Comparison of ENCODE assay signal across 11 mouse cellular contexts in the genomic region with DNA sequence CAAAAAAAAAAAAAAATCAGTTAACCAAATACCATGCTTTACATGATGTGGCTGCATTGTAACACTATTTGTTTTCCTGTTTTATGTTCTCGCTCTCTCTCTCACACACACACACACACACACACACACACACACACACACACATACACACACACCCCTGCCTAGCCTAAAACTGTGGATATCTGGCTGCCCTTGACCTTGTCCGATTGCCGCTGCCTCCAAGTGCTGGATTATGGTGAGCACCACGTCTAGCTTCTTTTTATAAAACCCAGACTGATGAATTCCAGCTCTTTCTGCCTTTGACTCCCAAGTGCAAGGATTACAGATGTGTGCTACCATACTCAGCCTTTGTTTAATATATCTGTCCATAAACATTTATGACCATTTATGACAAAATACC. TPM values are rescaled to one million over a fixed set of nuclear protein-coding genes. Genes with fewer than 3 reads are reported as not detected.
A peak's percentile ranks its signal among the peaks of the same experiment; 100 is the strongest.
DNase-seq lines count a peak whose midpoint lies in the region; ATAC-seq and TF ChIP-seq lines count a peak whose summit lies in the region.
"Had no signal": no experiment of that assay in that cellular context is flagged by ENCODE, and none has a peak within 500 bp of the region (broad histone marks: within the 10 kb centered on the region; RNA-seq: fewer than 3 reads in every experiment).

No protein-coding gene starts in this region.

- H3K4me1 ChIP-seq in hindbrain, embryonic 16.5 days (ENCODE audit: control insufficient read depth, insufficient read depth, low read depth, low read length): peaks cover 14% of the 10 kb centered on the region
- peaks cover 35% of the 10 kb centered on the region for H3K4me1 ChIP-seq in neural tube, embryonic 13.5 days (replicated peaks)

- no peak overlapping the region for H3K9ac ChIP-seq in hindbrain, embryonic 16.5 days (ENCODE audit: low read depth, low read length)
- H3K9ac ChIP-seq in neural tube, embryonic 13.5 days: peak overlapping the region; percentile 91; the same call in 1 of the 2 replicates

- peak overlapping the region; percentile 80 for H3K4me2 ChIP-seq in hindbrain, embryonic 16.5 days (ENCODE audit: low read length)
- H3K4me2 ChIP-seq in neural tube, embryonic 13.5 days: peak overlapping the region; percentile 83

- peak; percentile 48 to 73 for DNase-seq in adrenal gland, adult (ENCODE audit: inconsistent age in 2 of 2, low spot score in 1 of 2)
- DNase-seq in adrenal gland, postnatal 4 days (ENCODE audit: low spot score in 2 of 2): no peak
- no peak for DNase-seq in layer of hippocampus, adult 2 months (ENCODE audit: low spot score in 2 of 2)
- no peak for DNase-seq in layer of hippocampus, adult 18-20 months (ENCODE audit: low spot score in 2 of 2)
- DNase-seq in retina, embryonic 14.5 days (ENCODE audit: low spot score): no peak
- DNase-seq in layer of hippocampus, adult 11-12 months (ENCODE audit: low spot score): no peak
- DNase-seq: embryo, embryonic 11 days; heart, adult 11 months; right cerebral cortex, postnatal 14 days had no signal

- H3K9me3 ChIP-seq in hindbrain, embryonic 16.5 days (ENCODE audit: control insufficient read depth, low read length): no peaks in the 10 kb centered on the region
- no peaks in the 10 kb centered on the region for H3K9me3 ChIP-seq in neural tube, embryonic 13.5 days

- H3K36me3 ChIP-seq in hindbrain, embryonic 16.5 days (ENCODE audit: control insufficient read depth, insufficient read depth, low read length): no peaks in the 10 kb centered on the region
- peaks cover 5% of the 10 kb centered on the region; the same call in 1 of the 2 replicates for H3K36me3 ChIP-seq in neural tube, embryonic 13.5 days

- H3K27ac ChIP-seq in layer of hippocampus, adult 2 months: no peak overlapping the region
- no peak overlapping the region for H3K27ac ChIP-seq in hindbrain, embryonic 16.5 days (ENCODE audit: low read depth, low read length)
- no peak overlapping the region for H3K27ac ChIP-seq in neural tube, embryonic 13.5 days (replicated peaks)

- no peak for TF ChIP-seq CTCF in layer of hippocampus, adult 2 months (conservative IDR thresholded peaks at IDR 0.05)

- ATAC-seq in hindbrain, embryonic 16.5 days: no peak
- no peak for ATAC-seq in neural tube, embryonic 13.5 days (ENCODE audit: low read depth)

- H3K27me3 ChIP-seq in hindbrain, embryonic 16.5 days (replicated peaks; ENCODE audit: control insufficient read depth, insufficient read depth, low read length): no peaks in the 10 kb centered on the region
- H3K27me3 ChIP-seq in neural tube, embryonic 13.5 days: no peaks in the 10 kb centered on the region

- WGBS in hindbrain, embryonic 16.5 days: 89% methylated on average over 4 of the region's 4 CpGs
- 93% methylated on average over 4 of the region's 4 CpGs for WGBS in neural tube, embryonic 13.5 days

- H3K4me3 ChIP-seq in layer of hippocampus, adult 2 months: peak overlapping the region; percentile 98; the same call in 1 of the 2 replicates
- no peak overlapping the region; the same call in 1 of the 2 replicates for H3K4me3 ChIP-seq in hindbrain, embryonic 16.5 days (ENCODE audit: low read length)
- peak overlapping the region; percentile 79; the same call in 1 of the 2 replicates for H3K4me3 ChIP-seq in neural tube, embryonic 13.5 days

RNA-seq across cellular contexts. Expression of a gene that starts 1.6 kb away (rescaled TPM):
- total RNA-seq in adrenal gland, postnatal 4 days (2021): 10 to 100 TPM; 49.5 to 50.0 TPM
- 10 to 100 TPM; 11.8 to 13.1 TPM for total RNA-seq in layer of hippocampus, adult 2 months (2021)
- 10 to 100 TPM; 10.8 to 11.1 TPM for total RNA-seq in layer of hippocampus, adult 18-20 months (2021)
- 99.1 and 103 TPM in 2 replicates for polyA plus RNA-seq in hindbrain, embryonic 16.5 days (2015; fragmentation: Nextera tagmentation; extraction: Ambion mirVana)
- polyA plus RNA-seq in neural tube, embryonic 13.5 days (2015; fragmentation: Nextera tagmentation; extraction: Ambion mirVana): 109 and 112 TPM in 2 replicates

RNA-seq across cellular contexts. Expression of a gene that starts 2.5 kb away (rescaled TPM):
- total RNA-seq in adrenal gland, postnatal 4 days (2021): 100 to 1,000 TPM; 296 to 306 TPM
- 100 to 1,000 TPM; 242 to 257 TPM for total RNA-seq in layer of hippocampus, adult 2 months (2021)
- 100 to 1,000 TPM; 223 to 252 TPM for total RNA-seq in layer of hippocampus, adult 18-20 months (2021)
- 290 and 293 TPM in 2 replicates for polyA plus RNA-seq in hindbrain, embryonic 16.5 days (2015; fragmentation: Nextera tagmentation; extraction: Ambion mirVana)
- polyA plus RNA-seq in neural tube, embryonic 13.5 days (2015; fragmentation: Nextera tagmentation; extraction: Ambion mirVana): 304 and 317 TPM in 2 replicates

RNA-seq across cellular contexts. Expression of a gene that starts 42.8 kb away (rescaled TPM):
- total RNA-seq in adrenal gland, postnatal 4 days (2021): 10 to 100 TPM; 49.5 to 51.3 TPM
- 100 to 1,000 TPM; 168 to 183 TPM for total RNA-seq in layer of hippocampus, adult 2 months (2021)
- total RNA-seq in layer of hippocampus, adult 18-20 months (2021): 100 to 1,000 TPM; 171 to 195 TPM
- 72.6 and 85.0 TPM in 2 replicates for polyA plus RNA-seq in hindbrain, embryonic 16.5 days (2015; fragmentation: Nextera tagmentation; extraction: Ambion mirVana)
- polyA plus RNA-seq in neural tube, embryonic 13.5 days (2015; fragmentation: Nextera tagmentation; extraction: Ambion mirVana): 46.0 and 53.2 TPM in 2 replicates

Comparison
In these comparisons a context has a peak if more than half of its experiments do, and no peak if none do; other contexts are left out.
1. DNase-seq: peak in adrenal gland, adult (2 of 2); none in adrenal gland, postnatal 4 days (0 of 2), layer of hippocampus, adult 2 months (0 of 2), layer of hippocampus, adult 18-20 months (0 of 2), retina, embryonic 14.5 days (single experiment) and layer of hippocampus, adult 11-12 months (single experiment).